Mouse (Mus musculus) B cell, adult 2 months (primary cell): ENCODE measurements at regions not wholly inside any gene's neighbourhood (a gene's known extent, or its start where the extent isn't known, plus 50 kb on each side); places are given as distances from the start of the nearest gene placed in this dataset.

Source experiments
- DNase-seq, 2 experiments: peaks; one replicate each; pipeline ENCODE4 v3.0.0; 2022

DNA sequence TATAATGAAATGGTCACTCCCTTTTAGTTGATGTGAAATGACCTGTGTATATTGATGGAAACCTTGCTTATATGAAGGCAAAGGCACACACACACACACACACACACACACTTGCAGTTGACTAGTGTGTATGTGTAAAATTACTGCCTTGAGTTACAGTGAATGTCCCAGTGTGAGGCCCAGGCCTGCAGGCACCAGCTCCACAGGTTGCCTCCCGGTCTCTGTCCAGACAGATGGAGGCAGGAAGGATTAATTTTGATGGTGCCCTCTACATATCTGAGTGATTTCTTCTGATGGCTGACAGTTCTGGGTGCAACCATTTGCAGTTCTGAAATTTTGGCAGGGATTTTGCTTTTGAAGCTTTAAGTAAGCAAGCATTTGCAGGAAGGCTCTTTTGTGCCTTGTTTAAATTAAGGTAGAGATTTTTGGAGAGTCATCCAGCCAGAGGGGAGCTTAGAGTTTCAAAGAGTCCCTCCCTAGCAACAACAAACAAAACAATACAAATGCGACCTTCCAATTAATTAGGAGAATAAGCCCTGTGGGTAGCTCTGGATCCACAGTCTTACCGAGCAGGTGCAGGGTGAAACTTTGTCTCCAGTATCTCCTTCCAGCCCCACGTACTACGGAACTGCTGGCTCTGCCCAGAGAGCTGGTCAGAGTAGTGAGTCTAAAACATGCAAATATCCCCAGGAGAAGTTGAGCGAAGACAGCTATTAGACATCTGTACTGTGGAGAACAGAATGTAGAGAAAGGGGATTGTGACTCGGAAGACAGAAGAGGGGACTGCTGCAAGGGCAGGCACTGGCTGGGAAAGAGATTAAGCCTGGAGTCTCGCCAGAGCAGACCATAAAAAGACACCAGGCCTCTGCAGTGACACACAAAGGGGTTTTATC, 87.5 kb upstream of the Tut7 start:
- DNase-seq = no peak

DNA sequence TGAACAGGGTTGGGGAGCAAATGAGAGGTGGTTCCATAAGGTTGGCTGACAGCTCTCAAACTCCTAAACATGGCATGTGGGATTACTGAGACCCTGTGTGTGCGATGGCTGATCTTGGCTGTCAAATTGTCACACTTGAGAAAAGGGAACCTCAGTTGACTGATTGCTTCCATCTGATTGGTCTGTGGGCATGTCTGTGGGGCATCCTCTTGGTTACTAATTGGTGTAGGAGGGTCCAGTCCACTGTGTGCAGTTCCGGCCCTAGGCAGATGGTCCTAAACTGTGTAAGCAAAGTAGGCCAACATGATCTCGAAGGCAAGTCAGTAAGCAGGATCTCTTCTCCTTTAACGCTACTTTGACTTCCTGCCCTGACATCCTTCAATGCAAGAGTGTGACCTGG, 86.5 kb upstream of the Tut7 start:
- DNase-seq = no peak

DNA sequence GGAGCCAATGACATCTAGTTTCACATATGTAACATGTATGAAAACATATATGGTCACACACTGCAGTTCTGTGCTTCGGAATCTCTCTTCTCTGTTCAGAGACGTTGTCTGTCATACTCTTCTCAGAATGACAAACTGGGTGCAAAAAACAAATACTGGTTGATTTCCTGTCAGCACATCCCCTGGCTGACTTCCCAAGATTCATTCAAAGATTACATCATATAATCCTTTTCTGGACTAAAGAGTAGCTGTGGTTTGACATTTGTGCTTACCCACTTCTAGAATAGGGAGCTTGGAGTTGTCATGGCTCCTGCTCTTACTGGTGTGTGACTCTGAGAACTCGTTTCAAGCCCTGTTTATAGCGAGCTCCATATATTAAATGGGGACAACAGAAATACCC, 85.8 kb upstream of the Tut7 start:
- DNase-seq = no peak

DNA sequence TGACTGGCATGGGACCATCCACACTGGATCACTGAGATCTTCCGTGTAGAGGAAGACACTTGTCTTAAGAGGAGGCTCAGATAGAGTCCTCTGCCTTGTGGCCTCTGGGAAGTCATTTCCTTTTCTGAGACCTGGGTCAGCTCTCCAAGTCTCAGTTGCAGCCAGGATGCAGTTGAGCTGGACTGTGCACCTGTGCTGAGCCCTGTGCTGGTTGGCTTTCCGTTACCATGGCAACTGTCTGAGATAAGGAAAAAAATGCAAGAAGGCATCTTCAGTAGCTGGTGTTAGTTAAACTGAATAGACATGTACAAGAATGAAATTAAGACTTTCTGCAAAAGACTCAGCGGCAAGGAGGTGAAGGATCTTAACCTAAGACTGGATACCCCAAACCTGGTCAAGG, 82.5 kb upstream of the Tut7 start:
- no peak for DNase-seq

DNA sequence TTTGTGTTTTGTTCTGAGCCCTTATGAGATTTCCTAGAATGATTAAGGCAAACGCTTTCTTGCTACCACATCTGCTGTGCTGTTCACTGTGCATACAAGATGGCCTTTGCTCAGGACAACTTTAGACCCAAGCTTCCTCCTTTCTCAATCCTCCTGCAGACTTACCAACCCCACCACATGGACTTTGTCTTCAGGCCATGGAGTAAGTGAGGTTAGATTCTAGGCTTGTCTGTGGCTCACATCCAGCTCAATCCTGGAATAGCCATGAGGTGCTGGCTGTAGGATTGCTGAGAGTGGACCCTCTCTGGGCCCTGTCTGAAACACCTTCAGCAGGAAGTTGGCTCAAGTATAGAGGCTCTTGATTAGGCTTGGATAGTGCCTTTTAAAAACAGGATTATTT, 81.5 kb upstream of the Tut7 start:
- no peak for DNase-seq

DNA sequence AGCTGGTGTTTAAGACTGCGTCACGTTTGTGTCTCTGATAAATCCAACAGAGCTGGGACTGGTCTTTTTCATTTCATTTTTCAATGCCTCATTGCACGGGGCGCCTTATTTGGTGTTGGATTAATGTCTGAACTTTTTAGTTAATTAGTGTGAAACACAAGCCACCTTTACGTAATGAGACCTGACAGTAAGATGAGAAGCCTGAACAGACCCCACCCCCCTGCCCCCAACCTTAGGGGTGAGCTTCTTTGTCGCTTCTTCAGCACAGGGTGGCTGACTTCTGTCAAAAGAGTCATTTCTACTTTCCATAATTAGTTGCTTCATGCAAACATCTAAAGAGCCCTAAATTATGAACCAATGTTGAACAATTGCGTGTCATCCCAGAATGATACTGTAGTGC, 76.6 kb upstream of the Tut7 start:
- no peak for DNase-seq

DNA sequence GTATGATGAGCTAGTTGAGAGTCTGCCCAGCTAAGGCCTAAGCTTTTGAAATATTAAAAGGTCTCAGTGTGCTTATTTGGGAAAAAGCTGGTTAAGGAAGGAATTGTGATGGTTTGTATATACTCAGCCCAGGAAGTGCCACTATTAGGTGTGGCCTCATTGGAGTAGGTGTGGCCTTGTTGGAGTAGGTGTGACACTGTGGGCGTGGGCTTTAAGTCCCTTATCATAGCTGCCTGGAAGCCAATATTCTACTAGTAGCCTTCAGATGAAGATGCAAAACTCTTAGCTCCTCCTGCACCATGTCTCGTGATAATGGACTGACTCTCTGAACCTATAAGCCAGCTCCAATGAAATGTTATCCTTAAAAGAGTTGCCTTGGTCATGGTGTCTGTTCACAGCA, 72.8 kb upstream of the Tut7 start:
- no peak for DNase-seq

DNA sequence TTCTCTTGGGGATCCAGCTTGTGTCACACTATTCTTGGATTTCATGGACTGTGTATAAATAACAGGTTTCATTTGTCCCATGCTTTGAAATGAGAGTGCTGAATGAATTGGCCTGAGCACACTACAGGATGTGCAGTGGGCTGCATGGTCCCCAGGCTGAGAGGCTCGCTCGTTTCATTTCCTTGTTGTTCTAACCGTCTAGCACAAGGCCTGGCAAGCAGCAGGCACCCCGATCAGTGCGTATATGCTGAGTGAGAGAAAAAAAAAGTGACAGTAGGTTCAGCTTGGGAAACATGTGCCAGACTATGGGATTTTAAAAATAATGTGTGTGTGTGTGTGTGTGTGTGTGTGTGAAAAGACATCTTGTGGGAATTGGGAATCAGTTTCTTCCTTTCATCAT, 71.1 kb upstream of the Tut7 start:
- DNase-seq = no peak

DNA sequence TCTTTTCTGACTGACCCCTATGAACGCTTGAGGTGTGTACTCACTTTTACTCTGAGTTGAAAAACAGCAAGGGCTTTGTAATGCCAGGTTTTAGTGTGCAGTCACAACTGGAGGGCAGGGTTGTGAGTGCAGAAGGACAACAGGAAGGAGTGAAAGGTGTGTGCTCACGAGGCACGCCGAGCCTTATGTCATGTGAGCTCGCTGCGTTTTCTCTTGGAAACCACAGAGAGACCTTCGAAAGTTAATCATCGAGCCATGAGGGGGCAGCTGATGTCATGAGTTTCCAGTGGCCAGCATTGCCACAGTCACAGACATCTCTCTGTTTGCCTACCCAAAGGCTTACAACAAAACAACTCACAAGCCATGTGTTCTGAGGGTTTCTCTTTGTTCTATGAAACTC, 70.0 kb upstream of the Tut7 start:
- DNase-seq = no peak

DNA sequence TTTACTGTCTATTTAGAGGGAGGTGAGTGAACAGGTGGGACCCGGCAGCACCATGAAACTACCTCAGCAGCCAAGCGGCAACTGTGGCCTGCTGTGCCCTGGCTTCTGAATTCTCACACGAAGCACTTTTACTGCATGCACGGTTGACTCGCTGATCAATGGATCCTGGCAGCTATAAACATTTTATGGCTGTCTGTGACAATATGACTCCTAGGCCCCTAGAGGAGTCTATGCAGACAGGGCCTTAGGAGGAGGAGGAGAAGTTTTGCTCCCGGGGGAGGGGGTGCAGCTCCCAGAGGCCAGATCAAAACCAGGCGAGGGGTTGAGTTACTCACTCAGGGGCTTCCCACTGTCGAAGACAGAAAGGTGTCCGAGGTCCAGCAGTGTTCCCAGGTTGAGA, 69.4 kb upstream of the Tut7 start:
- no peak for DNase-seq

DNA sequence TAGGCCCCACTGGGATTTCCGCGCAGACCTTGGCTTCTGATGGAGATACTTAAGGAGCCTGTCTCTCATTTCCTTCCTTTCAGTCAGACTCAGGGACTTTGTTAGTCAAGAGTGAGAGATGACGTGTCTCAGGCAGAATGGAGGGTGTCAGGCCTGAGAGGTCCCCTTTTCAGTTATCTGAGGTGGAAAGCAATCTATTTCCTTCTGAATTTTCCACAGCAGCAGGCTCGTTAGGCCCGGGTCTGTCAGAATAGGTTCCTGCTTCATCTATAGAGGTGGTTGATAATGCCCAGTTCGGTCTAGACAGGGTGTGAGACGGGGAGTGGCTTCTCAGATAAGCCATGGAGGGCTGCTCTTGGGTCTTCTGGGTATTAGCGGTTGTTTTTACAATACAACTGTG, 68.8 kb upstream of the Tut7 start:
- DNase-seq = no peak

DNA sequence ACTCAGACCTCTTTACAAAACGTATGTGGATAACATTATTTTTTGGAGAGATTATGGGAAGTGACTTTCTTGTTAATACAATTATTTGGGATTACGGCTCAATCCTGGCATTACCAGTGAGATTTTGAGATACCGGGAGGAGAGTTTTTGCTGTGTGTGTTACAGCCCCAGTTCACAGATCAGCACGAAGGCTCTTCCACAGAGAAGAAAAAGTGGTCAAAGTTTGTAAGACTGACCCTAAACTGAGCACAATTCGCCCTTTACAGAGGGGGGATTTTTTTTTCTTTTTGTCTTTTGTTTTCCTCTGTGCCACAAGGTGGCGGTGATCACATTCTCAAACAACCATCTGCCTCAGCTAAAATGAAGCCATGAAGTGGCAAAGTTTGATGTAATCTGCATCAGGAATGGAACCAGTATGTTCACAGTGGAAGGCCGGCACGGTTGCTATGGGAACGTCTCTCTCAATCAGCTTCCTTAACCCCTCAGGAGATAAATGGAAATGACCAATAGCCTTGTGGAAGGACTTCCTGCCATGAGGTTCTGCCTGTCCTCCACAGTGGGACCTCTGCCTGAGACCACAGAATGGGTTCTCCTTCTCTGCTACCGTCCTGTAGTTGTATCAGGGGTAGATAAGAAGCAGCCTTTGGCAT, 66.6 kb upstream of the Tut7 start:
- DNase-seq = no peak

DNA sequence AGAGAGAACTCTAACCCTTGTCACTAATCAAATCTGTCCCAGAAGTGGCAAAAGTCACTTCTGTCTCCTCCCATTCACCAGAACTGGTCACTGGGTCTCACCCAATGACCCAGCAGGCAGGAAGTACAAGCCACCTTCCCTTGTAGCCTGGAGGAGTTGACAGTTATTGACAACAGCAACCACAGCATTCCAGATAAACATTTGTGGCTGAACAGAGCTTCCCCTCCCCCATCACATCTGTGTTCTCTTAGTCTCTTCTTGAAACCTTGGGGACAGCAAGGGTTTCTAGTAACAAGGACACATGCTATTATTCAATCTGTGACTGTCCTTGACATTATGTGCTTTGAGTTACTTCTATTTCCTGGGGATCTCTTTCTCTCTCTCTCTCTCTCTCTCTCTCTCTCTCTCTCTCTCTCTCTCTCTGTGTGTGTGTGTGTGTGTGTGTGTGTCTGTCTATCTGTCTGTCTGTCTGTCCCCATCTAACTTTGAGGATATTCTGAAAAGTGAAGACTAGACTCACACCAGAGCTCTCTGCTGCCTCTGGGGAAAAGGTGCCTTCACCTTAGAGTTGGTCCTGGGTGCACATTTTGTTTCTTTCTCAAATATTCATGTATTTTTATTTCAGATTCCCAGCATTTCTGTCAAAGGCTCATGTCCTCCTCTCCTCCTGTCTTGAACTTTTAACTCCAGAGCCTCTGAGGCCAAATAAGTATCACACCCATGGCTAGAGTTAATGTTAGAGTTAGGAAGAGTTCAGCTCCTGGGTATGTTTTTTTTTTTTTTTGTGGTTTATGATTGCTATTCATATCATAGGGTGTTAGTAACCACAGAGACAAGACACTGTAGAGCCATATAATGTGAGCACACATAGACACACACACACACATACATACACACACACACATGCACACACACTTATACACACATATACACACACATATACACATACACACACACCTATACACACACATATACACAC, 65.4 kb upstream of the Tut7 start:
- no peak for DNase-seq

DNA sequence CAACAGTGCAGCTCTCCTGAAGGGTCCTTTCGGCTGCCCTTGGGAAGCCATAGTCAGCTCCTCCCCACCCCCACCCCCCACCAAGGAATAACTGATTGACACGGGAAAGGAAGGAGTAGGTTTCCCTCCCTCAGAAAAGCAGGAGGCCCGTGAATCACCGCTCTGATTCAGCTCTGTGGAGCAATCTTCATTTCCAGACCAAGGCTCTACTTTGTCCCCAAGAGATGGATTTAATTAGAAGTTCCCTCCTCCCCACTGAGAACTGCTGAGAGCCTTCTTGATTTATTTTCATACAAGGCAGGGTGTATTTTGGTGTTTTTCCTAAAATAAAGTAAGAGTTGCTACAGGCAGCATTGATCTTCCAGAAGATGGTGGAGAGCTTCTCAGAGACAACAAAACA, 64.4 kb upstream of the Tut7 start:
- no peak for DNase-seq

DNA sequence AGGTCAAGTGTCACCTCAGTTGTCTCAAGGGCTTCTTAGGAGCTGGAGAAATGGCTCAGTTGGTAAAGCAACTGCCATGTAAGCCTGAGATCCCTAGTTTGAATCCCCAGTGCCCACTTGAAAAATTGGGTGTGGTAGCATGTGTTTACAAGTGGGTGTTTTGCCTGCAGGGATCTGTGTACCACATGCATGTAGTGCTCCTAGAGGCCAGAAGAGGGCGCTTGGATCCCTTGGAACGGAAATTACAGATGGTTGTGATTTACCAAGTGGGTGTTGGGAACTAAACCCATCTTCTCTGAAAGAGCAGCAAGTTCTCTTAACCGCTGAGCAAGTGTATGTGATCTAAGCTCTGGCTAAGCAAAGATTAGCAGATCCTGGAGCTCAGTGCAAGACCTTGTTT, 63.6 kb upstream of the Tut7 start:
- DNase-seq = peak in 1 of 2 experiments; percentile 3

DNA sequence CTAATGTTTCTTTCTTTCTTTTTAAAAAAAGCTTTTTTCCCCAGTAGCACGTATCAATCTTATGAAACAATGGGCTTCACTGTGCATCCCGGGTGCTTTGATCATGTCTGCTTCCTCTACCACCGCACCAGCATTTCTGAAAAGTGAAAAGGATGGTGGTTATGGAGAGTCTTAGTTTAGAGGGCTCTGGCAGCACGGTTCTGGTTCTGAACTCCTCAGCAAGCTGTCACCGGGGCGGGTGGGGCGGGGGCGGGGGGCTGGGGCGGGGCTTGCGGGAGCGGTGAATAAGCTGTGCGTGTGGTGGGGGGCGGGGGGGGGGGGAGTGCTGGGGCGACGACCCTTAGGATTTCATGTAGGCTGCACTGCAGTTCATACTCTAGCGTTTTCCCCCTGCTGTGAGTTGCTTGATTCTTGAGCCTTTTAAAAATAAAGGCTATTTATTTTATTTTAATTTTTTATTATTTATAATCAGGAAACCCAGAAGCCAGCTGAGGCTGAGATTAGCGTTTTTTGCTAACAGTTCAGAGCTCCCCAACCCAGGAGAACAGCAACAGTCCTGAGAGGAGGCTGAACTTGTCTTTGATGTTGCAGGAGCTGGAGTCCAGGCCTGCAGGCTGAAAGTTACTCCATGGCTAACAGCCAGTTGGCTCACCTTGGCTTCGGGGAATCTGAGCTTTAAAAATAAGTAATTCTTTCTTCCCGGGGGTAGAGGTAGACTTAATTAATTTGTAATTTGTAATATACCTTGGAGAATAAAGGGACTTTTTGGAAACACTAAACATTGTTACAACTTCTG, 59.2 kb upstream of the Tut7 start:
- DNase-seq = no peak

DNA sequence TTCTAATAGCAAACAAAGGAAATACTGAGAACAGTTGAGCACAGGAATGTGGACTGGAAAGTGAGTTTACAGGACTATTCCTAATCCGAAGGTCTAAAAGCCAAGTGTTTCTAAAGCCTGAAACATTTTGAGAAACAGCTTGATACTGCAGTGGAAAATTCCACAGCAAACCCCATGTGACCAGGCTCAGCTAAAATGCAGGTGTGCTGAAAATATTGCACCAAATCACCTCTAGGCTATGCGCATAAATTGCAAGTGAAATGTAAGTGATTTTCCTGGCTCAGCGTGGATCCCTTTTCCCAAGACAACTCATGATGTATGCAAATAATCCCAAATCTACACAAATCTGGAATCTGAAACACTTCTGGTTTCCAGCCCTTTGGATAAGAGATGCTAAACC, 57.1 kb upstream of the Tut7 start:
- no peak for DNase-seq

DNA sequence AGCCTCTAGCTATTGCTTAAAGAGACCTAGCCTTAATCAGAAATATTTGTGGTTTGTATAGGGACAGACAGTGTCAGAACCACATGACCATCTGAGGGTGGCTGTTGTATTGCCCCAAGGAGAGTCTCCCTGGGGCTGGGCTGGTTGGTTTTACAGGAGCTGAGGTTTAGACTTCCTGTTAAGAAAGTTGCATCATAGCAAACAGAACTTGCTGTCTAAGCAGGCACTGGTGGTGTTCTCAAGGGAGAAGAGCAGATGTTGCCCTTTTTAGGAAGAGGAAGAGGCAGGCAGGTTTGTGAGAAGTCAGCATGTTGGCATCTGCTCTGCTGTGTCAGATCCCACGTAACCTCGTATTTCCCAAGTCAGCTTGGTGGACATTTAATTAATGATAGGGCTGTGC, 52.7 kb upstream of the Tut7 start:
- no peak for DNase-seq

DNA sequence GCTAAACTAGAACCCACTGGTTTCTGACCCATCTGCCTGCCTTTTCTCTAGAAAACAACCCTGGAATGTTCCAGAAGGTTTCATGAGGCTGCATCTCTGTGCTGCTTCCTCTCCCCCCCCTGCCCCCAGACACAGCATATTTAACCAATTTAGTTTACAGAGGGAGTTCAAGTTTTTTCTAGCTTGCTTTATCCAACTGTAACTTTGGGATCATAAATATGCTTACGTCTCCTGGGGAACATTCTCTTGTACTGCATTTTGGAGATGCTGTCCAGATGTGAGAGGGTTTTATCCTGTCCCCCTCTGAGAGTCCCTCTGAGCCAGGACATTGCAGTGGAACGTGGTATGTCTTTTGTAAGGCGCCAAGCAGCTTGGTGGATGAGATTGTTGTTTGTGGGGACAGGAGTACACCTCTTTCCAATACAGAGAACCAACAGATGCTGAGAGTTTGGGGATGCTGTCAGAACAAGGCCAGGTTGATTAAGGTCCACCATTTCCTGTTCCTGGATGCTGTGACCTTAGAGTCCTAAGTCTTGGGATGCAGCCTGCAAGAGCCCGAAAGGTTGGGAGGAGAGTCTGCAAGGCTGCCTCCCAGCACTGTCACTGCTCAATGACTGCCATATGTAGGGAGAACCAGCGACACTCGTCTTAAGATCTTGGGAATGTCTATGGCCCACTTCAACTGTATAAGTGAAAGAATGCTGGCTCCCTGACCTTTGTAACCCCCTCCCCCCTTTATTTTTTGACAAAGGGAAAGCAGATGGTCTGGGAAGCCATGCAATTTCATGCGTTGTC, 51.4 kb upstream of the Tut7 start:
- no peak for DNase-seq
